ENCODE assay signal across 18 mouse cellular contexts in genomic region chr16:91432720-91433328, GRCm38 (mm10). TPM values are rescaled to one million over a fixed set of nuclear protein-coding genes. Genes with fewer than 3 reads are reported as not detected.
"Had no signal": no experiment of that assay in that cellular context is flagged by ENCODE, and none has a peak within 500 bp of the region (broad histone marks: within the 10 kb centered on the region; RNA-seq: fewer than 3 reads in every experiment).

No protein-coding gene starts in this region.

- H3K27ac ChIP-seq: intestine, embryonic 15.5 days; left cerebral cortex, adult 2 months; limb, embryonic 10.5 days; midbrain, embryonic 12.5 days had no signal

- H3K27me3 ChIP-seq: intestine, embryonic 15.5 days; megakaryocyte, embryonic 14.5 days; midbrain, embryonic 12.5 days had no signal

- H3K9me3 ChIP-seq: intestine, embryonic 15.5 days; limb, embryonic 10.5 days; midbrain, embryonic 12.5 days had no signal

- H3K9ac ChIP-seq: intestine, embryonic 15.5 days; midbrain, embryonic 12.5 days had no signal

- H3K36me3 ChIP-seq: intestine, embryonic 15.5 days; limb, embryonic 10.5 days; midbrain, embryonic 12.5 days had no signal

- H3K4me1 ChIP-seq: intestine, embryonic 15.5 days; midbrain, embryonic 12.5 days had no signal

- ATAC-seq: intestine, embryonic 15.5 days; midbrain, embryonic 16.5 days had no signal

- H3K4me2 ChIP-seq: intestine, embryonic 15.5 days; midbrain, embryonic 12.5 days had no signal

- H3K4me3 ChIP-seq: intestine, embryonic 15.5 days; left cerebral cortex, adult 2 months; limb, embryonic 10.5 days; midbrain, embryonic 12.5 days had no signal

- DNase-seq: kidney, adult 18-20 months; kidney, postnatal 10 days; lung, adult 2 months; right cerebral cortex, postnatal 14 days had no signal

RNA-seq across cellular contexts. Expression of gene Gm21970, which starts 41.3 kb away (rescaled TPM):
- total RNA-seq: layer of hippocampus, postnatal 14 days; left cerebral cortex, adult 2 months; left cerebral cortex, postnatal 14 days had no signal
- polyA plus RNA-seq: intestine, embryonic 15.5 days; kidney, embryonic 14.5 days; large intestine, adult 2 months; limb, embryonic 10.5 days; limb, embryonic 14.5 days; lung, adult 2 months; lung, postnatal 0 days; midbrain, embryonic 12.5 days; midbrain, embryonic 16.5 days; neural tube, embryonic 14.5 days; stomach, embryonic 14.5 days had no signal
